Mouse (Mus musculus): ENCODE results near the gene Cntfr. TPM values are rescaled to one million over a fixed set of nuclear protein-coding genes. Genes with fewer than 3 reads are reported as not detected.

Cntfr gene
- polyA plus RNA-seq, 1 experiment = 101 TPM

DNA sequence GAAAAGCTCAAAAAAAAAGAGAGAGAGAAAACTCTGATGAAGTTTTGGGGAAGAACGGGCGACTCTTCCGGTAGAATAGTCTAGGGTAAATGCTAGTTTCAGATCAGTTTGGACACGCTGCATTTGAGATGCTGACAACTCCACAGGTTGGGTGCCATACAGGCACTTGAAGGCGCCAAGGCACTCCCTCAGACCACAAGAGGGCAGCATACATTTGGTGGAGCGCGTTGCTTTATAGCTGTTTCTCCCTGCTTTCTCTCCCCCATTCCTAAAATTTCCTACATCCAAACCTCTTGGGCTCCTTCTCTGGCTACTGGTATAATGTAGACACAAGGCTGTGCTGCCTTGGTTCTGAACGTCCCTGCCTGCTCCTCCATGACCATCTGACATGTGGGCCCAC is 17.4 kb upstream of the Cntfr start:
- H3K27ac ChIP-seq (ENCODE audit: insufficient read depth, low read length) = no peak overlapping the region
- DNase-seq = peak; percentile 79 to 82

DNA sequence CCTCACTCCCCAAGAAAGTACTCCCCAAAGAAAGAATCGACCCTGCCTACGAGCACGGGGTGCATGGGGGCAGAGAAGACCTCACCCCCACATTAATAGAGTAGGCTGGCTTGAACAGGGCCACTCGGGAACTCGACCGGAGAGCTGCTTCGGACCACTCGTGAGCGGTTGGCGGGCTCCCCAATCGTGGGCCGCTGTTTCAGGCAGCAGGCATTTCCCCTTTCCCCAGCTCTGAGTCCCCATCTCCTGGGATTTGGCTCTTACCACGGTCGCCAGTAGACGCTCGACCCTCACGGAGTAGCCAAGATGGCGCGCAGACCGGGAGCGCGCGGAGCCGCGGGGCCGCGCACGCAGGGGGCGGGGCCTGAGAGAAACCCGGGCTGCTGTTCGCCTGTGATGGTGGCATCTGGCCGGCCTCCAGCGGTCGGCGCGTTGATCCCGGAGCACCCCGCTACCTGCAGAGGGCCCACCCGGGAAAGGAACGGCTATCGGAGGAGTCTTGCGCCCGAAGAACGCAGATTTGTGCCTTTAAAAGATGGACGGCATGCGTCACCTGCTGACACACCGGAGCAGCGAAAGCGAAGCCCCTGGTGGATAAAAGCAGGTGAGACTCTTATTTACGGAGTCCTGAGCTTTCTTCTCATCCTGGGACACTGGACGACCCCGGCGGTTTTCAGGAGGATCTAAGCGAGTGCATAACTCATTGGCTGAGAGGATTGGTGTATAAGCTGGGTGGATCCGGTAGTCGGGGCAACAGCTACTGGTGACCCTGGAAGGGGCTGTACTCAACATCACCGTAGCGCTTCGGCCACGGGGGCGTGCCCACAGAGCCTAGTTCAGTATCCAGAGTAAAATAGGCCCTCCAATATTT is 16.5 kb upstream of the Cntfr start, which contains the start of gene Rpp25l:
TSS of gene Rpp25l (minus strand) at position 338 of the 871 bp plus-strand sequence.
- Histone ChIP-seq H3K4me3 (replicated peaks; ENCODE audit: insufficient read depth, low read depth, low read length) (peak within 1 kb of the TSS; percentile 90), H3K27me3 (ENCODE audit: control insufficient read depth, insufficient read depth, low read length) (no peaks in the 10 kb centered on the region), H3K4me1 (ENCODE audit: control insufficient read depth, insufficient read depth, low read length) (peaks cover 9% of the 10 kb centered on the region; the same call in 1 of the 2 replicates), H3K27ac (ENCODE audit: insufficient read depth, low read length) (peak within 1 kb of the TSS; percentile 81)
- peak; percentile 84 to 89 for DNase-seq
- WGBS = under 1% methylated on average over 61 of the region's 61 CpGs
- TF ChIP-seq POLR2A (IDR thresholded peaks at IDR 0.05; ENCODE audit: borderline replicate concordance, insufficient read depth, low read length) = peak; percentile 92
- peak; percentile 28; the same call in 1 of the 2 replicates for TF ChIP-seq CTCF (IDR thresholded peaks at IDR 0.05; ENCODE audit: borderline replicate concordance, insufficient read depth, low read depth, low read length)

More for the DNA sequence above, 17.4 kb upstream of the Cntfr start:
- Histone ChIP-seq H3K4me1 (ENCODE audit: control insufficient read depth, insufficient read depth, low read length) (peaks cover 9% of the 10 kb centered on the region; the same call in 1 of the 2 replicates), H3K27me3 (ENCODE audit: control insufficient read depth, insufficient read depth, low read length) (no peaks in the 10 kb centered on the region), H3K4me3 (replicated peaks; ENCODE audit: insufficient read depth, low read depth, low read length) (peak overlapping the region; percentile 33)
- TF ChIP-seq POLR2A (IDR thresholded peaks at IDR 0.05; ENCODE audit: borderline replicate concordance, insufficient read depth, low read length) = no peak
- peak; percentile 87 for TF ChIP-seq CTCF (IDR thresholded peaks at IDR 0.05; ENCODE audit: borderline replicate concordance, insufficient read depth, low read depth, low read length)
- WGBS = 6% methylated on average over 8 of the region's 8 CpGs

DNA sequence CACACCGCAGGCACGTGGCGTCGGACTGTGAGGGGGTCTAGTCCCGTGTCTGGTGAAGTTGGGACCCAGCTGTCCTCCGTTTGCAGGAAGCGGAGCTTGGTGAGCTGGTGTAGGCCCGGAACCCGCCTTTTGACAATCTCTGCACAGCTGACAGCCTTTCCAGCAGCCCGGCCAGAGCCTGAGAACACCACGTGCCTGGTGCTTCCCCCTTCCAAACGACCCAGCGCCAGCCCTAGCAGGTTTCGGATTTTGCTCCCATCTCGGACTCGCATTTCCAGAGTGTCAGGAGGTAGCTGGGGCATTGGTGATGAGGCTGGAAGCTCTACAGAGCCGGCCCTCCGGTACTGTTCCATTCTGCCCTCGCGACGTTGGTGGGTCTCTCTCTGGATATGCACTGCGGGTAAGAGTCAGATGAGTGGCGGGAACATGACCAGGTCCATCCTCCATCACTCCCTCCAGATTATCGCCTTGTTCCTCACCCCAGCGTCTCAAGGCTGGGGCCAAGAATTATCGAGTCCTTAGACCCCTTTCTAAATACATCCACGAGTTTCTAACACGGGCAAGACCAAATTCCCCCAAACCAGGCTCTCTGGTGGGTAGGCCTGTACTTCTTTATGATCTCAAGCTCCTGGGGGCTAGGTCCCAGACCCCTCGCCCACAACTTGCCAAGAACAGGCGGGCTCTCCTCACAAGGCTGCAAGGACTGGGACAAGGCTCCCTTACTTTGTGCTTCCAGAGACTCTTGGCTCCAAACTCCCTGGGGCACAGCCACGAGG is 15.7 kb upstream of the Cntfr start:
- DNase-seq = peak in 1 of 2 experiments; percentile 54
- H3K4me1 ChIP-seq (ENCODE audit: control insufficient read depth, insufficient read depth, low read length) = peaks cover 9% of the 10 kb centered on the region; the same call in 1 of the 2 replicates
- TF ChIP-seq POLR2A (IDR thresholded peaks at IDR 0.05; ENCODE audit: borderline replicate concordance, insufficient read depth, low read length) = no peak
- TF ChIP-seq CTCF (IDR thresholded peaks at IDR 0.05; ENCODE audit: borderline replicate concordance, insufficient read depth, low read depth, low read length) = no peak
- no peaks in the 10 kb centered on the region for H3K27me3 ChIP-seq (ENCODE audit: control insufficient read depth, insufficient read depth, low read length)
- peak overlapping the region; percentile 81 for H3K27ac ChIP-seq (ENCODE audit: insufficient read depth, low read length)
- H3K4me3 ChIP-seq (replicated peaks; ENCODE audit: insufficient read depth, low read depth, low read length) = peak overlapping the region; percentile 90
- 7% methylated on average over 31 of the region's 31 CpGs for WGBS

DNA sequence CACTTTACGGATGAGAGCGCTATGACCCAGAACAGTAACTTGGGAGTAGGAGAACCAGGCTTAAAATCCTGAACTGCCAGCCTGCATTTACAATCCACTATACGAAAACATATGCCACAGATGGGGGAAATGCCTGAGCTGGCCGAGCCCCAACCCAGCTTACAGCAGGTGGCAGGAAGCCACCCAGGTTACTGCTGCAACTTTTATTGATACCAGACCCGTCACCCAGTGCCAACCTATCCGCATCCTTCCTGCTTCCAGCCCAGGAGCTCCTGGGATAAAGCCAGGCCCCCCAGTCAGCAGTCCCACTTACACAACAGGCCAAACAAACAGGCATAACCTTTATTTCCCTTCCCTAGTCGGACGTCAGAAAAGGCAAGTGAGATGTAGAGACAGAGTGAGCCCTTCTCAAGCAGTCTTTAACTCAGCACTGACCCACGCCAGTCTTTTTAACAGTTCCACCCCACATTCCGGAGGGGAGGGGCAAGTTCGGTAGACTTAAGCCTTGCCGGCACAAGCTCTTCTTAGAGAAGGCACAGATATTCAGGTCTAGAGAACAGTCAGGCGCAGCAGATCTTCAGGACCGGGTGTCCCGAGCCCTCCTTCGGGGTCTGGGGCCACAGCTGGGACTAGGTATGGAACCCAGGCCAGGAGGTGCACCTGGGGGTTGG is 15.0 kb upstream of the Cntfr start:
- 21% methylated on average over 16 of the region's 16 CpGs for WGBS
- Histone ChIP-seq H3K4me3 (replicated peaks; ENCODE audit: insufficient read depth, low read depth, low read length) (peak overlapping the region; percentile 90), H3K4me1 (ENCODE audit: control insufficient read depth, insufficient read depth, low read length) (peaks cover 14% of the 10 kb centered on the region), H3K27ac (ENCODE audit: insufficient read depth, low read length) (peak overlapping the region; percentile 4; the same call in 1 of the 2 replicates), H3K27me3 (ENCODE audit: control insufficient read depth, insufficient read depth, low read length) (no peaks in the 10 kb centered on the region)
- no peak for TF ChIP-seq CTCF (IDR thresholded peaks at IDR 0.05; ENCODE audit: borderline replicate concordance, insufficient read depth, low read depth, low read length)
- TF ChIP-seq POLR2A (IDR thresholded peaks at IDR 0.05; ENCODE audit: borderline replicate concordance, insufficient read depth, low read length) = no peak
- DNase-seq = peak; percentile 64 to 69

DNA sequence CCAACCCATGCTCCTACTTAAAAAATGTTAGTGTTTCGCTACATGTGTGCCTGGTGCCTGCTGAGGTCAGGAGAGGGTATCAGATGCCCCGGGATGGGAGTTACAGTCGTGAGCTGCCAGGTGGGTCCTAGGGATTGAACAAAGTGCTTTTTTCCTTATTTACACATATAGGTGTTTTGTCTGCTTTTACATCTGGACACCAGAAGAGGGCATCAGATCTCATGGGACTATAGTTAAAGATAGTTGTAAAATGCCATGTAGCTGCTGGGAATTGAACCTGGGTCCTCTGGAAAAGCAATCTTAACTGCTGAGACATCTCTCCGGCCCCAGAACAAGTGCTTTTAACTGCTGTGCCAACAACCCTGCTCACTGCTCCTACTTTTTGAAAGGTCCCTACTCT is 13.3 kb upstream of the Cntfr start:
- Histone ChIP-seq H3K27me3 (ENCODE audit: control insufficient read depth, insufficient read depth, low read length) (no peaks in the 10 kb centered on the region), H3K4me1 (ENCODE audit: control insufficient read depth, insufficient read depth, low read length) (peaks cover 22% of the 10 kb centered on the region), H3K4me3 (replicated peaks; ENCODE audit: insufficient read depth, low read depth, low read length) (no peak overlapping the region), H3K27ac (ENCODE audit: insufficient read depth, low read length) (no peak overlapping the region)
- no peak for DNase-seq
- TF ChIP-seq POLR2A (IDR thresholded peaks at IDR 0.05; ENCODE audit: borderline replicate concordance, insufficient read depth, low read length) (no peak), CTCF (IDR thresholded peaks at IDR 0.05; ENCODE audit: borderline replicate concordance, insufficient read depth, low read depth, low read length) (no peak)
- 71% methylated on average over 4 of the region's 4 CpGs for WGBS

DNA sequence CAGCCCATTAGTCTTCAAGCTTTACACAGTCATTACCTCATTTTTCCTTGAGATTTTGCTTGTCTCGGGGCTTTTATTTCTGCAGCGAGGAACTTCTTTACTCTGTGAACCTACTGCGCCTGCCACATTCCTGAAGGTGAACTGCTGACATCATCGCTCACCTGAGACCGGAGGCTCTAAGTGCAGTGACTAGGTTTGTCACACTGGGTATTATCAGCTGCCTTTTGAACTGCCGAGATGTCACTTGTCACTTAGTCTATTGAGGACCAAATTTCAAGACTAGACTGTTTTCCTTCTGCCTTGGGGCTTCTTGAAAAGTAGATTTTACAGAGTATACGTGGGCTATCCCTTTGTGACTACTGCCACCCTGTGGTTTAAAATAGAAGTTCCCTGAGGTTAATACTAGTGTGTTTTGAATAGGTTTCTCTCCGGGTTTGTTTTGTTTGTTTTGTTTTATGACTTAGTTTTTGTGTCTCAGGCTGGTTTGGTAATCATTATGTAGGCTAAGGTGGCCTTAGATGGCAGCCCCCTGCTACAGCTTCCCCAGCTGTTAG is 11.4 kb upstream of the Cntfr start:
- peak in 1 of 2 experiments; percentile 65 for DNase-seq
- TF ChIP-seq POLR2A (IDR thresholded peaks at IDR 0.05; ENCODE audit: borderline replicate concordance, insufficient read depth, low read length) (no peak), CTCF (IDR thresholded peaks at IDR 0.05; ENCODE audit: borderline replicate concordance, insufficient read depth, low read depth, low read length) (peak; percentile 41; the same call in 1 of the 2 replicates)
- WGBS = 43% methylated on average over 8 of the region's 8 CpGs
- Histone ChIP-seq H3K4me3 (replicated peaks; ENCODE audit: insufficient read depth, low read depth, low read length) (no peak overlapping the region), H3K27me3 (ENCODE audit: control insufficient read depth, insufficient read depth, low read length) (no peaks in the 10 kb centered on the region), H3K4me1 (ENCODE audit: control insufficient read depth, insufficient read depth, low read length) (peaks cover 22% of the 10 kb centered on the region), H3K27ac (ENCODE audit: insufficient read depth, low read length) (no peak overlapping the region)
